Mouse (Mus musculus): ENCODE results near the gene Sass6. TPM values are rescaled to one million over a fixed set of nuclear protein-coding genes. Genes with fewer than 3 reads are reported as not detected.
A peak's percentile ranks its signal among the peaks of the same experiment; 100 is the strongest.

Gene Sass6
- polyA plus RNA-seq, 1 experiment from 2014 or later = 11.4 TPM

GRCm38 (mm10) chr3:116594076-116594727 is 580 bp upstream of the Sass6 start:
- 2% methylated on average over 22 of the region's 22 CpGs for WGBS
- peak; percentile 87 for ATAC-seq
- peaks cover 13% of the 10 kb centered on the region for H3K4me1 ChIP-seq (ENCODE audit: control insufficient read depth, insufficient read depth, low read length)
- no peaks in the 10 kb centered on the region for H3K27me3 ChIP-seq (ENCODE audit: control insufficient read depth, insufficient read depth, low read depth, low read length)
- peaks cover 14% of the 10 kb centered on the region; the same call in 1 of the 2 replicates for H3K36me3 ChIP-seq (ENCODE audit: control insufficient read depth, insufficient read depth, low read length)
- peak overlapping the region; percentile 84 for H3K27ac ChIP-seq (ENCODE audit: low read length)
- H3K9ac ChIP-seq (ENCODE audit: low read depth, low read length) = peak overlapping the region; percentile 73
- H3K4me3 ChIP-seq (ENCODE audit: low read depth, low read length) = peak overlapping the region; percentile 78
- H3K9me3 ChIP-seq (replicated peaks; ENCODE audit: control insufficient read depth, low read length, poor library complexity, severe bottlenecking) = no peaks in the 10 kb centered on the region
- H3K4me2 ChIP-seq (ENCODE audit: low read length) = peak overlapping the region; percentile 52

DNA sequence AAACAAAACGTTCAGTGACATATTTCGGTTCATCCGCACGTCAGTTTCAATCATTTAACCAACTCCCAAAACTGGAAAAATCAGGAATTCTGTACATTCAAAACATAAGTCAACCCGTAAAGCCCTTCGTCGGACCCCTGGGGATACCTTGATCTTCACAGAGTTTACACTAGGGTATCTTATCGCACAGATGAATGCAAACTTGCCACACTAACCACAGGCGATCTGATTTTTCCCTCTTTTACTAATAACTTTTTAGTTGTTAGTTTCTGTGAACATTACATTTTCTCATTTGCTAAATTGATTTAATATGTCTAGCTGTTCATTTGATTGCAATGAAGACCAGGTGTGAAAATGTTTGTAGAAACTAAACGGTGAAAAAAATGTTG is 815 bp downstream of the Sass6 start:
- ATAC-seq = no peak; the same call in 1 of the 2 replicates
- Histone ChIP-seq H3K4me3 (ENCODE audit: low read depth, low read length) (peak overlapping the region; percentile 78), H3K4me2 (ENCODE audit: low read length) (peak overlapping the region; percentile 78), H3K9ac (ENCODE audit: low read depth, low read length) (peak overlapping the region; percentile 72), H3K27ac (ENCODE audit: low read length) (no peak overlapping the region), H3K4me1 (ENCODE audit: control insufficient read depth, insufficient read depth, low read length) (peaks cover 13% of the 10 kb centered on the region), H3K9me3 (replicated peaks; ENCODE audit: control insufficient read depth, low read length, poor library complexity, severe bottlenecking) (no peaks in the 10 kb centered on the region), H3K27me3 (ENCODE audit: control insufficient read depth, insufficient read depth, low read depth, low read length) (no peaks in the 10 kb centered on the region), H3K36me3 (ENCODE audit: control insufficient read depth, insufficient read depth, low read length) (peaks cover 6% of the 10 kb centered on the region; the same call in 1 of the 2 replicates)
- 9% methylated on average over 10 of the region's 10 CpGs for WGBS

GRCm38 (mm10) chr3:116599705-116600104 is 4.9 kb downstream of the Sass6 start:
- Histone ChIP-seq H3K9ac (ENCODE audit: low read depth, low read length) (no peak overlapping the region), H3K27me3 (ENCODE audit: control insufficient read depth, insufficient read depth, low read depth, low read length) (no peaks in the 10 kb centered on the region), H3K36me3 (ENCODE audit: control insufficient read depth, insufficient read depth, low read length) (peaks cover 2% of the 10 kb centered on the region; the same call in 1 of the 2 replicates), H3K27ac (ENCODE audit: low read length) (no peak overlapping the region), H3K4me2 (ENCODE audit: low read length) (no peak overlapping the region), H3K9me3 (replicated peaks; ENCODE audit: control insufficient read depth, low read length, poor library complexity, severe bottlenecking) (no peaks in the 10 kb centered on the region), H3K4me3 (ENCODE audit: low read depth, low read length) (no peak overlapping the region), H3K4me1 (ENCODE audit: control insufficient read depth, insufficient read depth, low read length) (peaks cover 7% of the 10 kb centered on the region)
- WGBS = 97% methylated on average over 2 of the region's 2 CpGs
- no peak for ATAC-seq

GRCm38 (mm10) chr3:116601005-116601404 is 6.2 kb downstream of the Sass6 start:
- Histone ChIP-seq H3K9me3 (replicated peaks; ENCODE audit: control insufficient read depth, low read length, poor library complexity, severe bottlenecking) (no peaks in the 10 kb centered on the region), H3K36me3 (ENCODE audit: control insufficient read depth, insufficient read depth, low read length) (peaks cover 3% of the 10 kb centered on the region; the same call in 1 of the 2 replicates), H3K9ac (ENCODE audit: low read depth, low read length) (no peak overlapping the region), H3K27me3 (ENCODE audit: control insufficient read depth, insufficient read depth, low read depth, low read length) (no peaks in the 10 kb centered on the region), H3K27ac (ENCODE audit: low read length) (no peak overlapping the region), H3K4me1 (ENCODE audit: control insufficient read depth, insufficient read depth, low read length) (peaks cover 1% of the 10 kb centered on the region), H3K4me2 (ENCODE audit: low read length) (no peak overlapping the region), H3K4me3 (ENCODE audit: low read depth, low read length) (no peak overlapping the region)
- 91% methylated on average over 5 of the region's 5 CpGs for WGBS
- ATAC-seq = no peak

GRCm38 (mm10) chr3:116601781-116602180 is 7.0 kb downstream of the Sass6 start:
- Histone ChIP-seq H3K36me3 (ENCODE audit: control insufficient read depth, insufficient read depth, low read length) (peaks cover 3% of the 10 kb centered on the region; the same call in 1 of the 2 replicates), H3K4me2 (ENCODE audit: low read length) (no peak overlapping the region), H3K27ac (ENCODE audit: low read length) (no peak overlapping the region), H3K4me1 (ENCODE audit: control insufficient read depth, insufficient read depth, low read length) (no peaks in the 10 kb centered on the region), H3K4me3 (ENCODE audit: low read depth, low read length) (no peak overlapping the region), H3K9ac (ENCODE audit: low read depth, low read length) (no peak overlapping the region), H3K27me3 (ENCODE audit: control insufficient read depth, insufficient read depth, low read depth, low read length) (no peaks in the 10 kb centered on the region), H3K9me3 (replicated peaks; ENCODE audit: control insufficient read depth, low read length, poor library complexity, severe bottlenecking) (no peaks in the 10 kb centered on the region)
- no peak for ATAC-seq
- 93% methylated on average over 5 of the region's 5 CpGs for WGBS

GRCm38 (mm10) chr3:116604570-116604969 is 9.8 kb downstream of the Sass6 start:
- Histone ChIP-seq H3K4me3 (ENCODE audit: low read depth, low read length) (no peak overlapping the region), H3K27ac (ENCODE audit: low read length) (no peak overlapping the region), H3K9me3 (replicated peaks; ENCODE audit: control insufficient read depth, low read length, poor library complexity, severe bottlenecking) (no peaks in the 10 kb centered on the region), H3K4me1 (ENCODE audit: control insufficient read depth, insufficient read depth, low read length) (no peaks in the 10 kb centered on the region), H3K9ac (ENCODE audit: low read depth, low read length) (no peak overlapping the region), H3K27me3 (ENCODE audit: control insufficient read depth, insufficient read depth, low read depth, low read length) (no peaks in the 10 kb centered on the region), H3K4me2 (ENCODE audit: low read length) (no peak overlapping the region), H3K36me3 (ENCODE audit: control insufficient read depth, insufficient read depth, low read length) (peaks cover 3% of the 10 kb centered on the region; the same call in 1 of the 2 replicates)
- no peak for ATAC-seq
- WGBS = 87% methylated on average over 9 of the region's 9 CpGs

DNA sequence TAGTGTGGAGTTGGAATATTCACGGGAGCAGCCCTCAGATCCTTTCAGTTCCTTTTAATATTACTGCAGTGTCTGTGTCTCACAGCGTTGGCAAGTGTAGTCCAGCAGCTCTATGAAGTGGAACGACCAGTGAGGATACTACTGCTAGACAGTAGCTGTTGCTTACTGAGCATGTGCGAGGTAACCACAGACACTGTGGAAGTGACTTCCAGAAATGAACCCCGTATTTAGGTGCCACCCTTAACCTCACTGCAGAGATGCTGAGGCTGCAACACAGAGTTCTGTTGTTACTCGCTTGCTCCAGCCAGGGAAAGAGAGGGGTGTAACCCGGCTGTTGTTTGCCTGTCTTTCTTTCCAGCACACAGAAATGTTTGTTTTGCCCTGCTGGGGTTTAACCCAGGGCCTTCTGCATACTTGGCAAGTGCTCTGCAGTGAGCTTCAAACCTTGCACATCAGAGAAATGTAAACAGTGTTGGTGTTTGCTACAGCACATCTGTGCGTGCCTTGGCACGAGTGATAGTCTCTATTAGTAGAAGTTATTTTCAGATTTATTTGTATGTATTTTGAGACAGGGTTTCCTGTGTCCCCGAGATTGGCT is 19.6 kb downstream of the Sass6 start, which contains the start of gene Trmt13:
Trmt13 (minus strand) TSS at position 293 of the 598 bp plus-strand sequence.
- H3K9me3 ChIP-seq (replicated peaks; ENCODE audit: control insufficient read depth, low read length, poor library complexity, severe bottlenecking) = no peaks in the 10 kb centered on the region
- H3K27ac ChIP-seq (ENCODE audit: low read length) = no peak within 1 kb of the TSS
- no peak for ATAC-seq
- 84% methylated on average over 10 of the region's 10 CpGs for WGBS
- peaks cover 7% of the 10 kb centered on the region; the same call in 1 of the 2 replicates for H3K36me3 ChIP-seq (ENCODE audit: control insufficient read depth, insufficient read depth, low read length)
- no peak within 1 kb of the TSS for H3K9ac ChIP-seq (ENCODE audit: low read depth, low read length)
- no peaks in the 10 kb centered on the region for H3K4me1 ChIP-seq (ENCODE audit: control insufficient read depth, insufficient read depth, low read length)
- H3K27me3 ChIP-seq (ENCODE audit: control insufficient read depth, insufficient read depth, low read depth, low read length) = no peaks in the 10 kb centered on the region
- H3K4me2 ChIP-seq (ENCODE audit: low read length) = no peak within 1 kb of the TSS
- no peak within 1 kb of the TSS for H3K4me3 ChIP-seq (ENCODE audit: low read depth, low read length)

- peaks cover 9% of the 10 kb centered on the region; the same call in 1 of the 2 replicates for H3K36me3 ChIP-seq (ENCODE audit: control insufficient read depth, insufficient read depth, low read length)
- WGBS = 96% methylated on average over 8 of the region's 8 CpGs
- ATAC-seq = no peak
- no peaks in the 10 kb centered on the region for H3K4me1 ChIP-seq (ENCODE audit: control insufficient read depth, insufficient read depth, low read length)
- H3K9me3 ChIP-seq (replicated peaks; ENCODE audit: control insufficient read depth, low read length, poor library complexity, severe bottlenecking) = no peaks in the 10 kb centered on the region
- no peaks in the 10 kb centered on the region for H3K27me3 ChIP-seq (ENCODE audit: control insufficient read depth, insufficient read depth, low read depth, low read length)
- H3K4me3 ChIP-seq (ENCODE audit: low read depth, low read length) = no peak overlapping the region
- H3K27ac ChIP-seq (ENCODE audit: low read length) = no peak overlapping the region
- H3K9ac ChIP-seq (ENCODE audit: low read depth, low read length) = no peak overlapping the region
- H3K4me2 ChIP-seq (ENCODE audit: low read length) = no peak overlapping the region
Measured at GRCm38 (mm10) chr3:116615318-116616068, 20.7 kb downstream of the Sass6 start.

Measured in midbrain, embryonic 16.5 days (tissue).